Mouse (Mus musculus) left cerebral cortex, adult 9 months (tissue): ENCODE data around the gene Gm16867.
"Not testable (repeated sequence)": the region's sequence is repeated elsewhere in the genome, so short reads cannot be mapped to it uniquely, and the experiment has no call there.

Experiments used
- DNase-seq, 2 experiments: peaks; one replicate each; pipeline ENCODE4 v3.0.0; 2022; ENCODE audit warnings: low spot score in 2 of 2

The Gm16867 gene

GRCm38 (mm10) chr14:69467612-69468366 is 35.4 kb downstream of the Gm16867 start:
- DNase-seq: not testable (repeated sequence)

GRCm38 (mm10) chr14:69464465-69464864 is 38.7 kb downstream of the Gm16867 start:
- DNase-seq: not testable (repeated sequence)

GRCm38 (mm10) chr14:69457691-69458090 is 45.5 kb downstream of the Gm16867 start:
- not testable (repeated sequence) for DNase-seq

GRCm38 (mm10) chr14:69454640-69455039 is 48.5 kb downstream of the Gm16867 start:
- DNase-seq: not testable (repeated sequence)

GRCm38 (mm10) chr14:69448845-69449244 is 54.3 kb downstream of the Gm16867 start:
- not testable (repeated sequence) for DNase-seq

- not testable (repeated sequence) for DNase-seq
These were observed 56.2 kb downstream of the Gm16867 start for GRCm38 (mm10) chr14:69447006-69447405.

GRCm38 (mm10) chr14:69443092-69443692 is 60.0 kb downstream of the Gm16867 start:
- not testable (repeated sequence) for DNase-seq

GRCm38 (mm10) chr14:69440955-69441354 is 62.2 kb downstream of the Gm16867 start:
- DNase-seq: not testable (repeated sequence)

- not testable (repeated sequence) for DNase-seq
These were observed 64.4 kb downstream of the Gm16867 start for GRCm38 (mm10) chr14:69438678-69439214.

- not testable (repeated sequence) for DNase-seq
These were observed 82.2 kb downstream of the Gm16867 start for GRCm38 (mm10) chr14:69421003-69421402.

- not testable (repeated sequence) for DNase-seq
These were observed 85.6 kb downstream of the Gm16867 start for GRCm38 (mm10) chr14:69417545-69417944.
